Mouse (Mus musculus): ENCODE data around the gene Glcci1.

- TF ChIP-seq E2F4 (IDR thresholded peaks at IDR 0.05; ENCODE audit: insufficient read depth) (no peak), TCF12 (IDR thresholded peaks at IDR 0.05; ENCODE audit: insufficient read depth, poor library complexity, severe bottlenecking) (no peak), MAX (IDR thresholded peaks at IDR 0.05; ENCODE audit: low read depth) (no peak), POLR2AphosphoS2 (IDR thresholded peaks at IDR 0.05; ENCODE audit: insufficient read length, low read depth) (no peak), TCF3 (IDR thresholded peaks at IDR 0.05; ENCODE audit: insufficient read length, low read depth) (no peak), POLR2A (IDR thresholded peaks at IDR 0.05; ENCODE audit: insufficient read length, low read depth) (no peak), USF1 (IDR thresholded peaks at IDR 0.05; ENCODE audit: low read depth) (no peak), MYOD1 (IDR thresholded peaks at IDR 0.05; ENCODE audit: control insufficient read depth in 1 of 3, insufficient read length in 2 of 3, low read depth in 2 of 3) (no peak), CEBPB (IDR thresholded peaks at IDR 0.05; ENCODE audit: insufficient read depth, poor library complexity, severe bottlenecking) (no peak), SRF (IDR thresholded peaks at IDR 0.05; ENCODE audit: control insufficient read depth, insufficient read length, low read depth) (no peak)
Measured at GRCm38 (mm10) chr6:8498961-8499360, 10.4 kb upstream of the Glcci1 start.
